Mouse (Mus musculus): ENCODE data around the gene Lyrm7. TPM values are rescaled to one million over a fixed set of nuclear protein-coding genes. Genes with fewer than 3 reads are reported as not detected.
A peak's percentile ranks its signal among the peaks of the same experiment; 100 is the strongest.
"Not testable (repeated sequence)": the region's sequence is repeated elsewhere in the genome, so short reads cannot be mapped to it uniquely, and the experiment has no call there.

Gene Lyrm7
- polyA plus RNA-seq, 1 experiment = 11.4 TPM

GRCm38 (mm10) chr11:54865330-54866085 is 4.8 kb upstream of the Lyrm7 start:
- Histone ChIP-seq H3K4me1 (ENCODE audit: control insufficient read depth, insufficient read depth, low read length) (no peaks in the 10 kb centered on the region; the same call in 1 of the 2 replicates), H3K27ac (ENCODE audit: control insufficient read depth, insufficient read depth, low read depth, low read length, poor library complexity) (no peak overlapping the region), H3K4me3 (replicated peaks; ENCODE audit: control insufficient read depth, low read depth, low read length) (peak overlapping the region; percentile 77)
- no peak for TF ChIP-seq POLR2A (IDR thresholded peaks at IDR 0.05; ENCODE audit: borderline replicate concordance, control insufficient read depth, low read depth, low read length)
- WGBS = 58% methylated on average over 6 of the region's 6 CpGs

- H3K27ac ChIP-seq (ENCODE audit: control insufficient read depth, insufficient read depth, low read depth, low read length, poor library complexity) = no peak overlapping the region
- TF ChIP-seq CTCF (IDR thresholded peaks at IDR 0.05; ENCODE audit: control insufficient read depth, insufficient read depth, low read length) (peak; percentile 63), POLR2A (IDR thresholded peaks at IDR 0.05; ENCODE audit: borderline replicate concordance, control insufficient read depth, low read depth, low read length) (no peak)
- WGBS = 41% methylated on average over 10 of the region's 10 CpGs
- H3K4me3 ChIP-seq (replicated peaks; ENCODE audit: control insufficient read depth, low read depth, low read length) = no peak overlapping the region
- H3K4me1 ChIP-seq (ENCODE audit: control insufficient read depth, insufficient read depth, low read length) = no peaks in the 10 kb centered on the region; the same call in 1 of the 2 replicates
Observed at GRCm38 (mm10) chr11:54862621-54863520, 2.2 kb upstream of the Lyrm7 start.

- Histone ChIP-seq H3K4me1 (ENCODE audit: control insufficient read depth, insufficient read depth, low read length) (no peaks in the 10 kb centered on the region; the same call in 1 of the 2 replicates), H3K27ac (ENCODE audit: control insufficient read depth, insufficient read depth, low read depth, low read length, poor library complexity) (no peak overlapping the region), H3K4me3 (replicated peaks; ENCODE audit: control insufficient read depth, low read depth, low read length) (no peak overlapping the region)
- TF ChIP-seq CTCF (IDR thresholded peaks at IDR 0.05; ENCODE audit: control insufficient read depth, insufficient read depth, low read length) = no peak
- no peak for TF ChIP-seq POLR2A (IDR thresholded peaks at IDR 0.05; ENCODE audit: borderline replicate concordance, control insufficient read depth, low read depth, low read length)
- WGBS = 84% methylated on average over 5 of the region's 5 CpGs
Observed at GRCm38 (mm10) chr11:54861471-54862420, 1.0 kb upstream of the Lyrm7 start.

GRCm38 (mm10) chr11:54859322-54860165 is 1.2 kb downstream of the Lyrm7 start:
- no peak overlapping the region; the same call in 1 of the 2 replicates for H3K27ac ChIP-seq (ENCODE audit: control insufficient read depth, insufficient read depth, low read depth, low read length, poor library complexity)
- no peaks in the 10 kb centered on the region; the same call in 1 of the 2 replicates for H3K4me1 ChIP-seq (ENCODE audit: control insufficient read depth, insufficient read depth, low read length)
- peak overlapping the region; percentile 97 for H3K4me3 ChIP-seq (replicated peaks; ENCODE audit: control insufficient read depth, low read depth, low read length)
- 24% methylated on average over 11 of the region's 11 CpGs for WGBS
- TF ChIP-seq POLR2A (IDR thresholded peaks at IDR 0.05; ENCODE audit: borderline replicate concordance, control insufficient read depth, low read depth, low read length) (no peak), CTCF (IDR thresholded peaks at IDR 0.05; ENCODE audit: control insufficient read depth, insufficient read depth, low read length) (peak; percentile 34; the same call in 1 of the 2 replicates)

GRCm38 (mm10) chr11:54858880-54859279 is 1.8 kb downstream of the Lyrm7 start:
- H3K27ac ChIP-seq (ENCODE audit: control insufficient read depth, insufficient read depth, low read depth, low read length, poor library complexity); H3K4me1 ChIP-seq (ENCODE audit: control insufficient read depth, insufficient read depth, low read length); H3K4me3 ChIP-seq (replicated peaks; ENCODE audit: control insufficient read depth, low read depth, low read length): not testable (repeated sequence)
- WGBS = 91% methylated on average over 11 of the region's 12 CpGs

- TF ChIP-seq CTCF (IDR thresholded peaks at IDR 0.05; ENCODE audit: control insufficient read depth, insufficient read depth, low read length) (no peak), POLR2A (IDR thresholded peaks at IDR 0.05; ENCODE audit: borderline replicate concordance, control insufficient read depth, low read depth, low read length) (no peak)
- WGBS = 92% methylated on average over 12 of the region's 12 CpGs
- H3K27ac ChIP-seq (ENCODE audit: control insufficient read depth, insufficient read depth, low read depth, low read length, poor library complexity) = no peak overlapping the region
- no peak overlapping the region for H3K4me3 ChIP-seq (replicated peaks; ENCODE audit: control insufficient read depth, low read depth, low read length)
- H3K4me1 ChIP-seq (ENCODE audit: control insufficient read depth, insufficient read depth, low read length) = no peaks in the 10 kb centered on the region; the same call in 1 of the 2 replicates
Observed at GRCm38 (mm10) chr11:54851656-54852055, 9.1 kb downstream of the Lyrm7 start.

Measured in bone marrow, adult 2 months (tissue).